Mouse (Mus musculus) erythroblast, embryonic 14.5 days (primary cell): ENCODE measurements at regions not wholly inside any gene's neighbourhood (a gene's known extent, or its start where the extent isn't known, plus 50 kb on each side); places are given as distances from the start of the nearest gene placed in this dataset.

Experiments used
- H3K27me3 ChIP-seq: 2 replicates; pipeline ENCODE4 v1.6.1; 2012; ENCODE audit warnings: inconsistent platforms; ENCODE audit not compliant: control insufficient read depth
- H3K36me3 ChIP-seq: 2 replicates; pipeline ENCODE4 v1.6.1; 2012; ENCODE audit warnings: mild to moderate bottlenecking, inconsistent platforms; ENCODE audit not compliant: control insufficient read depth
- H3K4me1 ChIP-seq: 2 replicates; pipeline ENCODE4 v1.6.1; 2012; ENCODE audit warnings: inconsistent platforms; ENCODE audit not compliant: control insufficient read depth
- H3K4me3 ChIP-seq: replicated peaks from 2 replicates; pipeline ENCODE3; 2012; ENCODE audit warnings: moderate library complexity, mild to moderate bottlenecking, inconsistent platforms
- H3K9me3 ChIP-seq: 2 replicates; pipeline ENCODE4 v1.6.1; 2012; ENCODE audit warnings: low read length, inconsistent platforms, mixed read lengths; ENCODE audit not compliant: control insufficient read depth
- GATA1 ChIP-seq: IDR thresholded peaks from 2 replicates; pipeline ENCODE4 v1.6.1; 2012; ENCODE audit warnings: low read length, inconsistent platforms, mixed read lengths
- TAL1 ChIP-seq: IDR thresholded peaks from 3 replicates; pipeline ENCODE4 v1.6.1; 2012; ENCODE audit warnings: low read length, inconsistent platforms, mixed read lengths

DNA sequence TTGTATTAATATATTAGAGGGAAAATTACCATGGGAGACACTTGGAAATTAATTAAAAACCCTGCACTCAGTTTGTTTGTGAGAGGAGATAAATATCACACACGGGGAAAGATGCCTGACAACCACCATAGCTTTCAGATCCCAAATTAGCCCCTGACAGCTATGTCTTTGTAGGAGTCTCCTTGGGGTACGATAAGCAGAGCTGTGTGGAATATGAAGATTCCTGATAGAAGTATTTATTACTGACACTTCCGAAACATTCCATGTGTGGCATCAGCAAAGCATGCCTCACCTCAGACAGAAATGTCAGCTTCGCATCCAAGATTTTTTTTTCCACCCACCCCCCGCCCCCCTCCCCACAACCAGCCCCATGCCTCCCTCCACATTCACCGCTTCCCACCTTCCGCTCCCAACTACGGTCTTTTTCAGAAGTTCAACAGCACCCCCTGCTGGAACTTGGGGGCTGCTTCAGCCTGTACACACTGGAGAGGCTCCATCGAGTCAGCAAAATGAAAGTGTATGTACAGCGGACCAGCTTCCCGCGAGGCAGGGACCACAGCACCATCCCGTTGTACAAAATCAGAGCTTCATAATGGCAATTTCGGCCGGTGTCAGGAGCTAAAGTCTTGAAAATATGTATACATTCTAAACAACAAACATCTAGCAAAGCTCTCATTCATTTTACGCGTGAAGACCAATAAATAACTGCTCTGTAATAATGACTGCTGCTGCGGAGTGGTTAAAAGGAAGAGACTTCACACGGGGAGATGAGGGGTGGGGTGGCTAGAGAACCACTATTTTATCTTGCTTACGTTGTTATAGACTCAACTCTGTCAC, 66.7 kb downstream of the Rwdd3 start:
- no peaks in the 10 kb centered on the region for H3K27me3 ChIP-seq
- TF ChIP-seq GATA1 = no peak
- TF ChIP-seq TAL1 = no peak
- peak overlapping the region; percentile 42 for H3K4me3 ChIP-seq
- H3K36me3 ChIP-seq = no peaks in the 10 kb centered on the region
- H3K4me1 ChIP-seq = no peaks in the 10 kb centered on the region
- H3K9me3 ChIP-seq = no peaks in the 10 kb centered on the region

DNA sequence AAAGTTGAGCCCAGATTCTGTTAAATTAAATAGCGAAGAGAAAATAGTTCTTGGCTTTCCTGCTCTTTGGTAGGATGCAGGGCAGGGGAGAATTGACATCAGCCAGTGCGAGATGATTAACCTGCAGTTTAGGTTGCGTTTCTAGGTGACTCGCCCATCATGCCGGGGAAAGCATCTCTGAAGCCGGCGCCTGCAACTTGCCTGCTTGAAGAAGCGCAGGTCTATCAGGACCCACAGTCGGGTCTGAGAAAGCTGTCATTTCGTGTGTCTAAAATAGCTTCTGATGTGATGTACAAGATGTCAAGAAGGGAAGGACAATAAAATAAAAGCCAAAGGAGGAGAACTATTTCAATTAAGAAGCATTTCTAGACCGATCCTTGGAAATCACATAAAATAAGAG, 68.6 kb downstream of the Rwdd3 start:
- Histone ChIP-seq H3K4me1 (no peaks in the 10 kb centered on the region), H3K9me3 (no peaks in the 10 kb centered on the region), H3K4me3 (no peak overlapping the region), H3K36me3 (no peaks in the 10 kb centered on the region), H3K27me3 (no peaks in the 10 kb centered on the region)
- TF ChIP-seq TAL1 (no peak), GATA1 (no peak)

DNA sequence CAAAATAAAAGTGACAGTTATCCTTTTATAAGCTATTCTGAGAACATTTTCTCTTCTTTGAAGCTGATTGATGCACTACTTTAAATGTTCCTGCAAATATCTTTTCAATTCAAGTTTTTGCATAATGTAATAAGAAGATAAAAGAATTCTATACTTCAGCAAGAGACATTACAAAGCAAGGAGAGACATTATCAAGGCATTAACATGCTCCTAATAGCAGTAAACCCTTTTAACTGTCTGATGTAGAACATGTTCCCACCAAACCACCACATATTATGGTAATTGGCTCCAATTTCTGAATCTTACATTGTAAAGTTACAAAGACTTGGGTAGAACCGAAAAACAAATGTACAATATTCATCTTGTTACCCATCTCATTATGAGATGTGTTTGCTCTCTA, 69.4 kb downstream of the Rwdd3 start:
- Histone ChIP-seq H3K36me3 (no peaks in the 10 kb centered on the region), H3K4me3 (no peak overlapping the region), H3K27me3 (no peaks in the 10 kb centered on the region), H3K4me1 (no peaks in the 10 kb centered on the region), H3K9me3 (no peaks in the 10 kb centered on the region)
- no peak for TF ChIP-seq TAL1
- TF ChIP-seq GATA1 = no peak

DNA sequence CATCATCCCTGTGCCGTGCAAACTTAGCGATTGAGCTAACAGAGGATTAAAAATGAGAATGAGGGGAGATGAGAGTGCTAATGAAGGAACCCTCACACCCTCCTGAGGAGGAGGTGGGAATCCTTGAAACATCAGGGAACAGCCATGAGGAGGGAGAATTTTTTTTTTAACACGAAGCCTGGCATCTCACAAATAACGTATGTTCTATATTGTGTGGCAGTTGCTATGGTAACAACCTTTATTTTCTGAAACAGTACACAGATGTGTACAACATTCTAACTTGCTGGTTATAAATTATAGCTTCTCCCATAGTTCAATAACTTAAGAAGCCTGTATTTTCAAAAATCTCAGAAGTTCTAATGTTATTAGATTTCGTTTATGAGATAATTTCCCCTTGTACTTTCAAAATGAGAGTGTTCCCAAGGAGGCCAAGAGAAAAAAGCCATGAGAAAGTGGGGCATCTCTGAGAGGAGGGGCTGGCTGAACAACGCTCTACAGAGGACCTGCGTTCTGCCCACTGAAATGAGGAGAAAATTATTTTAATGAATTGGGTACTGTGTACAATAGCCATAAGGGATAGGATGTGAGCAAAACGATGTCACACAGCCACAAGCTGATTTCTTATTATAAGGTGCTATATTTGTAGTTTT, 71.2 kb downstream of the Rwdd3 start:
- Histone ChIP-seq H3K9me3 (no peaks in the 10 kb centered on the region), H3K4me1 (no peaks in the 10 kb centered on the region), H3K27me3 (no peaks in the 10 kb centered on the region), H3K4me3 (no peak overlapping the region), H3K36me3 (no peaks in the 10 kb centered on the region)
- TF ChIP-seq GATA1 (no peak), TAL1 (no peak)

DNA sequence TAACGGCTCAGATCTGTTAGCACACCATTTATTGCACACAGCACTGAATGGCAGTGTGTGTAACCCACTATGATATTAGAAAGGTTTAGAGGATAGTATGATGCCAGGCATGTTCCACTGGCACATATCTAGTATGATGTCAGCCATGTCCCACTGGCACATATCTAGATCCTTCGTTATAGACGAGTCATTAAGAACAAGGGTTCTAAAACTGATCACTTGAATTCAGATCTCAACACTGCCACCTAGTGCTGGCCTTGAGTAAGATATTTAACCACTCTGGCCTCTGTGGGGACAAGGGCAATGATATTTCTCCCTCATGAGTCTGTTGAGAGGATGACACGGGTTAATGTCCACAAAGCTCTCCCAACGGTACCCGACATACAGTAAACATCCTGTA, 78.0 kb downstream of the Rwdd3 start:
- Histone ChIP-seq H3K36me3 (no peaks in the 10 kb centered on the region), H3K9me3 (no peaks in the 10 kb centered on the region), H3K4me1 (no peaks in the 10 kb centered on the region), H3K27me3 (no peaks in the 10 kb centered on the region), H3K4me3 (no peak overlapping the region)
- TF ChIP-seq GATA1 (no peak), TAL1 (no peak)

DNA sequence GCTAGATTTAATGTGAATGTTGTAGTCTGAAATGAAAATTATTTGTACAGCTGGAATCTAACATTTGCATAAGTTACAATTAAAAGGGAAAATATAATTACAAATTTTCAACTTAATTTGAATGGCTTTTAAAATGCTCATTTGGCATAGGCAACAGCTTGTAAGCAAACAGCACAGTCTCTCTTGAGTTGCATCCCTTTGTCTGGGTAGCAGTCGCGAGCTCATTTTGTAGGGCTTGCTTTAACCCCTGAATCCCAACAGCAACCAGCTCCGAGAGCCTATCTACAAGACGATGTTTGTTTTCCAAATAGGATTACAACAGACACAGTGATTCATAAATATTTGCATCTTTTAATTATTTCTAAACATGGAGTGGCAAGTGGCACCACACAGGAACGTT, 82.8 kb downstream of the Rwdd3 start:
- no peak overlapping the region for H3K4me3 ChIP-seq

DNA sequence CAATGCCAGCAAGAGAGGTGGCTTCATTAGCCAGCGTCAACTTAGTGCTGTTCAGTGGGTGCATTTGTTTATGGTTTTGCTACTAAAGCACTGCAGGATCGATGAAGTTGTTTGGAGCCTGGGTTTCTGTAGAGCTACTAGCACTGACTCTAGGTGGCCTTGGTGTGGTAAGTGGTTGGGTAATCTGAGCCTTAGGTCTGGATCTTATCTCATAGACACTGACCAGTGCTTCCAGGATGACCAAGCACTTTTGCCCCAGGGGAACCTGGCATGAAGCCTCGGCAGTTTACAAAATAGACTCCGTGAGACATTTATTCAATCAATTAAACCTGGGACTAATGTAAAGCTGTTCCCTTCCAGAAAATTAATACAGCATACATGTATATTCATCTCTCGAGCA, 102.8 kb downstream of the Rwdd3 start:
- H3K4me3 ChIP-seq = no peak overlapping the region
- no peaks in the 10 kb centered on the region for H3K9me3 ChIP-seq
- no peaks in the 10 kb centered on the region for H3K27me3 ChIP-seq
- H3K4me1 ChIP-seq = no peaks in the 10 kb centered on the region
- H3K36me3 ChIP-seq = no peaks in the 10 kb centered on the region
- TF ChIP-seq GATA1 = no peak
- TF ChIP-seq TAL1 = no peak

More for the DNA sequence above, 82.8 kb downstream of the Rwdd3 start:
- Histone ChIP-seq H3K27me3 (no peaks in the 10 kb centered on the region), H3K36me3 (no peaks in the 10 kb centered on the region), H3K9me3 (no peaks in the 10 kb centered on the region), H3K4me1 (no peaks in the 10 kb centered on the region)
- no peak for TF ChIP-seq GATA1
- no peak for TF ChIP-seq TAL1

DNA sequence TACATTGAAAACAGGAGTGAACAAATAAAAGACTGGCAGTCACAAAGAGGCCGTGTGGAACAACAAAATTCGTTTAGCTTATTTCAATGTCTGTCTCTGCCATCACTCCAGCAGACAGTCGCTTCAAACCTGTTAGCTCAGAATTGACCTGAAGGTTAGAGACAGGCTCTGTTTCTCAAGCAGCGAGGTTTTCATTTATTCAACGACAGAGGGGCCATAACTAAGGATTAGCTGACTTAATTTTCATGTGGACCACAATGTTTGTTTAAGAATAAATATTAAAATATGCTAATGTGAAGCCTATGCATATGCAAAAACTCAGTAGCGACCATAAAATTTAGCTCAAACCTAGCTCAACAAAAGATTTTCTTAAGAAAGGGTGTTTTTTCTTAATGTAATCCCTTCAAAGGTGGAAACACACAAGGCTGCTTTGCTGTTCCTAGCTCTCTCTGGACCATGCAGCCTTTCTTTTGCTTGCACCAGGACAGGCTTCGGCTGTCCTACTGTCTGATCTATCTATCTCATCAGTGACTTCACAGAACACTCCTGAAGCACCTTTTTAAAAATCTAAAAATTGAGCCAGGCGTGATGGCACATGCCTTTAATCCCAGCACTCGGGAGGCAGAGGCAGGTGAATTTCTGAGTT, 135.5 kb downstream of the Rwdd3 start:
- no peaks in the 10 kb centered on the region for H3K36me3 ChIP-seq
- no peaks in the 10 kb centered on the region for H3K4me1 ChIP-seq
- no peaks in the 10 kb centered on the region for H3K27me3 ChIP-seq
- TF ChIP-seq TAL1 = no peak
- no peak for TF ChIP-seq GATA1
- H3K4me3 ChIP-seq = no peak overlapping the region
- peaks cover 3% of the 10 kb centered on the region for H3K9me3 ChIP-seq

DNA sequence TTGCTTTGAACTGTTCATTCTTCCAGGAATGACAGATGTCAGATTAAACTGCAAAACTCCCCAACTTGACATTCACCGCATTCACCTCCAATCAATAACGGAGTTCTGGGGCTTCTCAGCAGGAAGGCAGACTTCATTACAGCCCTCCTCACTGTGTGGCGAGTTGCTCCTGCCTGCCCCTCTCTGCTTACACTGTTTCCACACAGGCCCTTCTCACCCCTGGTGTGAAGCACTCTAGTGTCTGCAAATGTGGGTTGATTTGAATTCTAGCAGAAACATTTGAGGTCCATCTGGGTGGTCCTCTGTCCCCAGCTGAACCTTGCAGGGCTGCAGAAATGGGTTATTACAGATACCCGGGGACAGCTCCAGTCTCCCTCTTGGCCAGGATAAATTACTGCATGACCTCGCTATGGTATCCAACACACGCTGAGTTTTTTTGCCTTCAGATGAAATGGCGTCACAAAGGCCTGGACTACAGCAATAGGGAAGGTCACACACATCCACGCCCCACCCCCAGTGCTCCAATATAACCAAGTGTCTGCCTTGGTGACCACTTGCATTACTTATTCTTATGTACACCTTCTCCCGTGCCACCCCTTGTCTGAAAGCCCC, 145.8 kb downstream of the Rwdd3 start:
- peaks cover 19% of the 10 kb centered on the region for H3K9me3 ChIP-seq
- H3K4me3 ChIP-seq = no peak overlapping the region
- no peak for TF ChIP-seq GATA1
- TF ChIP-seq TAL1 = no peak
- H3K4me1 ChIP-seq = no peaks in the 10 kb centered on the region
- no peaks in the 10 kb centered on the region for H3K27me3 ChIP-seq
- no peaks in the 10 kb centered on the region for H3K36me3 ChIP-seq
